Mouse (Mus musculus): ENCODE measurements around the gene Pde4d.

Pde4d gene

DNA sequence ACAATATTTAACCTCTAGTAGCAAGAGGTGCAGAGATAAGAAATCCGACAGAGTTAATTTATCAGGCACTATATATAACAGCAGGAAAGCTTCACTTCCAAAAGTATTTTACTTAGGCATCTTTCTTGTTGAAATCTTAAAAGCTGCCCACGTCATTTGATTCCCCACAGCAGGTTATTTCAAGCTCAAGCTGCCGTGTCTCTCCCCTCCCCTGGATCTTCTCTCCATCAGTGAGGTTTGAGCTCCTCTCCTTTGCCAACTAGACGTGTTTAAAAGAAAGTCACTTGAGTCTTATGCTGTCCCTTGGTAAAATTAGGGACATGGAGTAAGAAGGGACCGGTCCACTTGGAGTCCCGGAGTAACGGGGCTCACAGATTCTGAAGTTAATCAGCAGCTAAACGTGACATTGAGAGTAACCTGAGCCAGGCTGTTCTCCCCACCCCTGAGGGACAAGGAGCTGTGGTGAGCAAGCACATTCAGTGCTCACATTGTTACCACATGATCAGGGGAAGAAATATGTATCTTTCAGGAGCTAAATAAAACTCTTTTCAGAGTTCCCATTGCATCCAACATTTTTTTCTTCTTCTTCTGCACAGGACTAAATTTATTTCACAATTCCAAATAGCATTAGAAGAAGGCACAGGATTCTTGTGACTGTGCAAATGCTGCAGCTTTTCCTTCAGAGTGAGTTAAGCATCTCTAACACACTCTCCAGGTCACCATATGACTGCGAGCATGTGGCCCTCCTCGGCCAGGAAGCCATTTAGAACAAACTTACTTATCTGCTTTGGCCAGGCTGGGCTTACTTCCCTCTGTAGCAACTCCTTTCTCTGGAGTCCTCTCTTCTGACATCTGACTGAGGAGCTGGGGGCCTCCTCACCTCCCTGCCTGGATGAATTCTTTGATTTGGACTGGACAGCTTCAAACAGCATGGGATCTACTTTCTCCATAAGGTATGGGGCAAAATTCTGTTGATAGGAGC lies at the start of gene Pde4d:
Gene Pde4d (plus strand): TSS at position 833 of the 982 bp plus-strand sequence.
- peak; percentile 80 for DNase-seq

GRCm38 (mm10) chr13:108403197-108403596 lies 46.6 kb upstream of the Pde4d start:
- DNase-seq, result no peak

DNA sequence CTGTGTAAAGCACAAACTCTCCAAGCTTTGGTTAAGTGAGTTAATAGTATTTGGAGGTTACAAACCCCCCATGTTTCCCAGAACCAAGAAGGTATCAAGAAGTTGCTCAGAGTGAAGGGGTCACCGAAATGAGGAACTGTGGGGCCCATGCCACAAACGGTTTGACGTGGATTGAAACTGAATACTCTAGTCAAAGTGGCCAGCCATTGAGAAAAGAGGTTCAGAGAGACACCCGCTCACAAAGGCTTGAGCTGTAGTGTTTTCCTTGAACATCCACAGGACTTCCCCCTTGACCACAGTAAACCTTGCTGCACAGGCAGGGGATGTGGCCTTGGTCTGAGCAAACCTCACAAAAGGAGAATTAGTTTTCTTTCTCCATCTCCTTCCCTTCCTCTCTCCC lies 45.4 kb upstream of the Pde4d start:
- no peak for DNase-seq

GRCm38 (mm10) chr13:108415464-108415863 lies 34.3 kb upstream of the Pde4d start:
- DNase-seq, result no peak

GRCm38 (mm10) chr13:108418741-108419507 lies 30.8 kb upstream of the Pde4d start:
- DNase-seq, result peak; percentile 68

- DNase-seq, result no peak
These were observed 23.4 kb upstream of the Pde4d start for GRCm38 (mm10) chr13:108426322-108426721.

- DNase-seq, result no peak
These were observed 20.9 kb upstream of the Pde4d start for GRCm38 (mm10) chr13:108428809-108429208.

GRCm38 (mm10) chr13:108429623-108430022 lies 20.1 kb upstream of the Pde4d start:
- peak; percentile 26 for DNase-seq

DNA sequence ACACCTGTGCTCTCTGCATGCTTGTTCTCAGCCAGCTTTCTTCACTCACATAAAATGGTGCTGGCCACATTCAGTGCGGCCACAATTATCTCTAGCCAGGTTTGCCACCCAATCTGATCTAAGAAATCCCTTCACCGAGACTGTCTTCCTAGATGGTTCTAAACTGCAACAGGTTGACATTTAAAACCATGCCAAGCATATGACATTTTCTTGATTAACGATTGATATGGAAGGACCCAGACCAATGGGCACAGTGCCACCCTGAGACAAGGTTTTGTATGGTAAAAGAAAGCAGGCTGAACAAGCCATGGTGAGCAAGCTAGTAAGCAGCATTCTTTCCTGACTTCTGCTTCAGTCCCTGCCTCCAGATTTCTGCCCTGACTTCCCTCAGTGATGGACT lies 18.0 kb upstream of the Pde4d start:
- DNase-seq, result no peak

DNA sequence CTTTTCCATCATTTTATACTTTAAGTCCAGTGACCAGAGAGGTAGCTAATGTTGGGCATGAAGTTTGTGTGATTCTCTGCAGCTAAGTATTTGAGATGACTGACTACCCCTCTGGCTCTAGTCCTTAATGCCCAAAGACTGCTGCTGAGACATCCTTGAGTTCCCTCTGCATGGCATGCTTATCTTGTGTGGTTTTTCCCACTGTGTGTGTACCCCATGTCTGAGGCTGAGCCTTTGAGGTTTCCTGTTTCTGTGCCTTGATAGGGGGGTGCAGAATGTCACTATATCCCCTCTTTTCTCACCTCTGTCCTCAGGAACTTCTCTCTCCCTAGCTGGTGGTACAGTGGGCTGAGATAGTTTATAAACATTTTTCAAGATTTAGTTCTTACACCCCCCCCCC lies 14.1 kb upstream of the Pde4d start:
- DNase-seq, result no peak

GRCm38 (mm10) chr13:108437424-108437823 lies 12.3 kb upstream of the Pde4d start:
- DNase-seq, result no peak

DNA sequence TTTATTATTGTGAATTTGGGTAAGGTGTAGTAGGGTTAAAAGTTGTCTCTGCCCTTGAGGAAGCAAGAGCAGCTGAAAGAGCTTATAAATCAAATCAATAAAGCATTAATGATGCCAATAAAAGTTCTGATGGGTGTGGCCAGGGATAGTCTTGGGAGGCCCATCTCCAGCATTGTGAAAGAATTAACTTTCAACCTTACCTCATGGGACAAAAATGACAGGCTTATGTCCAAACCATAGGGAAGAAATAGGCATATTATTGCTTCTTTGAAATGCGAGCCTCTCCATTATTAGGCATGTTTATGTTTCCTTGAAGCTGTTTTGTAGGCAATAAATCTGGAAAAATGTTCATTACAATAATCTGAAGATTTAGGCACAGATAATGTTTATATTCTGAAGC lies 10.7 kb upstream of the Pde4d start:
- no peak for DNase-seq

DNA sequence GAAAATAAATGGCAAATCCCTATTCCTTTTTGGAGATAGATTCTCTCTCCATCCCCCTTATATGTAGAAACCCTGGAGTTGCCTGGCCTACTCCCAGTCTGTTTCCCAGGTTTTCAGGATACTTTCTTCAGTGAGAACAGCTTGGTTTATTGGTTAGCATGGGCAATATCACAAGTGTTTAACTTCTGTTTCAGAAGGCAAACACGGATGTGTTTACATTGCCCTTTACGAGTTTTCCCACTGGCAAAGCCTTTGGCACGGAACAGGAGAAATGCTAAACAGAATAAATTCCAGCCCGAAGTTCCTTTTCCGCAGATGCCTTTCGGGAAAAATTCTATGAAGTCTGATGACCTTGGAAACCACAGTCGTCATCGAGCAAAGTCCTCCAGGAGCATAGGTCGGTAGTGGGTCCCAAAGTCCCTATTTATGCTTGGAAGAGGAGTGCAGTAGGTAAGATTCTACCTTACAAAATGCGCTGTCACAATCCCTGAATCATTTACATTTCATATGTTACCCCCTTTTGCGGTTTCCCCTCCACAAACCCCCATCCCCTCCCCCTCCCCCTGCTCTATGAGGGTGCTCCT lies 1.3 kb upstream of the Pde4d start:
- DNase-seq, result peak; percentile 62

DNA sequence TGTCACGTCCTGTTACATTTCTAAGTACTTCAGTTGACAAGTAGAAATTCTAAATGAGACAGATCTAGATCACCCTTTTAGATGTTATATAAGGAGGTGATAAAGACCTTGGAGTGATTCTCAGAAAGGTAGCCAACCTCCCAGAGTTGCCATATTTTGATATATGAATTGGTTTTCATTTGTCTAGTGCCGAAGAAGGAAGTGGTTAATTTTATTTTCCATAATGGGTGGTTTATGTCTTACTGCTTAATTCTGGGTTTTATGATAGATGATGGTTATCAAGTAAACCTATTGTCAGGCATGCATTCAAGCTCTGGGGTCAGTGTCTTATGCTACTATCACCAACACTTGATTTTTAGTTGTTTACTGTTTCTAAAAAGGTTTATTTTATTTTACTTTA lies 1.4 kb downstream of the Pde4d start:
- no peak for DNase-seq

DNA sequence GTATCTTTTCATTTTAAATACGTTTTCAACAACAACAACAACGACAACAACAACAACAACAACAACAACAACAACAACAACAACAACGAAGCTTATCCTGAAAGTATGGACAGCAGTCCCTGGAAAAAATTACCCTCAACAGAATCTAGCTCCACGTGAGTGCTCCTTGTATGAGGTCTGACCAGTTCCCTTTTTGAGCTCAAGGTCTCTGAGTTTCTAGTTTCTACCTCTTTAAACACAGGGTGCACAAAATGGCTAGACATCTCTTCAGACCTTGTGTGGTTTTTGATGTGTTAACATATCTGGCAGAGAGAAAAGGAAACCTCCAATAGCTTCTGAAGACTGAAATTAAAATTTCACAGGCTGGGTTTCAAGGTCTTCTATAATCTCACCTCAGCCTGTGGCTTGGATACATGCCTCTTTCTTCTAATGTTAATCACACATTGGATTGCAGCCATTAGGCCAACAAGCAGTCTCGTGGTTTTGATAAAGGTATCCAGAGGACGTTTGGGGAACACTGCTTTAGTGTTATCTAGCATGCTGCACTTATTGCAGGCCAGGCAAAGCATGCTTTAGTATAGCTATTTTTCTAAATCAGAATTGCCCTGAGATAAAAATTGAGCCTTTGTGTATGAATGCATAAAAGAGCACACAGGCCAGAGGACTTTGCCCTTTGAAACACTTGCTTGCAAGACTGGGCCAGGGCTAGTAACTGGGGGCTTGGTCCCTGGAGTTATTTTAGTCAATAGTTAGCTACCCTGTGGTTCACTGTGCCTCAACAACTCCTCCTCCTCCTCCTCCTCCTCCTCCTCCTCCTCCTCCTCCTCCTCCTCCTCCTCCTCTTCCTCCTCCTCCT lies 3.5 kb downstream of the Pde4d start:
- peak; percentile 78 for DNase-seq

DNA sequence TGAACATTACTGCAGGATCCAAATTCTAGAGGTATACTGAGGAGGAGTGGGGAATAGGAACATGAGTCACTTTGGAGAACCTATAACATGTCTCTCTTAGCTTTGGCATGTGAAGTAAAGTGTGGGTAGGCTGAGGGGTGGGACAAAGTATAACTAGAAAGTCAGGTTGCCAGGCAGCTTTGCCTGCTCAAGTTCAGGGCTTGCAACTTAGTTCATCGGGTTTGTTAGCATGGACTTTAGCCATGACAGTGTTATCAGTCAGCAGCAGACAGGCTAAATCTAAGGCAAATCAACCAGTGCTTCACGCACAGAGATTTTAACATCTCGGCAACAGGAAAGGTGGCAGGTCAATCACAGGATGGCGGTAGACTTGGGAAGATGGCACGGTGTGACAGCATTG lies 12.8 kb downstream of the Pde4d start:
- DNase-seq, result no peak

GRCm38 (mm10) chr13:108465755-108466154 lies 16.0 kb downstream of the Pde4d start:
- no peak for DNase-seq

DNA sequence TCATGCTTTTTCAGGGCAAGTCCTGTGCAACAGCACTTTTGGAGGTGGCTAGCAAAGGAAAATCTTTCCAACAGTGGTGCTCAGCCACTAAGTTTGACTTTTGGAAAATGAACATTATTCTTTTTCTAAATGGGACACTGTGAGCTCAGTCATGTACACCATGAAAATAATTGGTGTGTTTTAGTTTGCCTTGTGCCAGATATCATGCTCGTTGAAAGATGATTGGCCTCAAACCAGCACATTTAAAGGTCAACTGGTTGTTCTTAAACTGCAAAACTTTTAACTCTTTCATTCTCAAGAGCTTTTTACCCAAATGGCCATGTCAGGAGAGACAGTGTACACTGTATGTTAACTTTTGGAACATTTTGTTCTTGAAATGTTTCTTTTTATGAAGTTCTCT lies 17.3 kb downstream of the Pde4d start:
- peak; percentile 17 for DNase-seq

GRCm38 (mm10) chr13:108480451-108480850 lies 30.7 kb downstream of the Pde4d start:
- DNase-seq, result no peak

DNA sequence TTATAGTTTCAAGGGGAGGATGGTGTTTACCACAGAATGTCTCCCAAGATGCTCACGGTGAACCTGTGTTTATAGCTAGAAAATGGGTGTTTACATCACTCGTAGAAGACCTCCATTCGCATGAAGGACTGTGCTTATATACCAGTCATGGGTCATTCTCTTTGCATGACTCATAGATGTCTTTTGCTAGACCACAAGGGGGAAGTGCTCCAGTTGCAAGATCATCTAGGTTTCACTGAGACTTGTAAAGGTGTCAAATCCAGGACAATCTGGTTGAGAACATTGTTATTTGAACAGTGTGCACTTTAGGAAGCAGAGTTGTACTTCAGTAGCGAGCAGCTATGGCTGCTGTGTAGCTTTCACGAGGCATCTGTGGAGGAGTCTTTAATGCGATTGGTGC lies 35.3 kb downstream of the Pde4d start:
- no peak for DNase-seq

DNA sequence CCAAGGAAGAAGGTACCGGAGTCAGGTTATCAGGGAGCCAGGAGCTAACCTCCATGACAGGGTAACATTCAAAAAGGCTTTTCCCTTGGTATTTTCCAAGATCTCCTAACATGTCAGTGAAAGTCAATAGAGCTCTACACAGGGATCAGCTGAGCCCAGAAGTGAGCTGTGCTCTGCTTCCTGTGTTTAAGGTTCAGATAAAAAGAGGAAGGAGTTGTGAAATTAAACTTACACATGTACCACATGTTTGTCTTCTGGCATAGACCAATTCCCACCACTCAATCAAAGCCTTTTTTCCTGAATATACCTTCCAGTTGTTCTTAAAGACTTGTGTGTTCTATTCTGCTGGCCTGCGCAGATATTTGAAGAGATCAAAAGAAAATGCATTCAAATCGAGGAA lies 37.3 kb downstream of the Pde4d start:
- DNase-seq, result no peak

GRCm38 (mm10) chr13:108489825-108490224 lies 40.1 kb downstream of the Pde4d start:
- no peak for DNase-seq

- DNase-seq, result no peak
These were observed 41.1 kb downstream of the Pde4d start for GRCm38 (mm10) chr13:108490872-108491271.
